Mouse (Mus musculus) liver, postnatal 0 days (tissue): Measurements from ENCODE around the gene Mroh2a.

Experiments used
- CTCF ChIP-seq: sonication (generic); IDR thresholded peaks from 2 replicates; pipeline ENCODE4 v1.5.1; 2016; ENCODE audit warnings: antibody characterized with exemption, low read depth
- EP300 ChIP-seq: IDR thresholded peaks from 2 replicates; pipeline ENCODE4 v1.6.1; 2016; ENCODE audit warnings: antibody characterized with exemption, low read depth, mild to moderate bottlenecking

- TF ChIP-seq CTCF (no peak), EP300 (no peak)
These were observed 3.2 kb downstream of the Mroh2a start for GRCm38 (mm10) chr1:88229986-88230385.
